Mouse (Mus musculus) forebrain, embryonic 13.5 days (tissue): ENCODE measurements at regions not wholly inside any gene's neighbourhood (a gene's known extent, or its start where the extent isn't known, plus 50 kb on each side); places are given as distances from the start of the nearest gene placed in this dataset. TPM values are rescaled to one million over a fixed set of nuclear protein-coding genes. Genes with fewer than 3 reads are reported as not detected.

Experiments
- ATAC-seq: fragments of 200-750 bp; cut with Nextera tagmentation; 2 replicates; pipeline ENCODE4 v1.8.0; 2017
- H3K27ac ChIP-seq: fragments of 300-500 bp; sonication (generic); 2 replicates; pipeline ENCODE4 v1.5.1; 2015; ENCODE audit warnings: inconsistent platforms, mild to moderate bottlenecking, moderate library complexity
- H3K27me3 ChIP-seq: fragments of 300-500 bp; sonication (generic); 2 replicates; pipeline ENCODE4 v1.6.1; 2015; ENCODE audit warnings: mild to moderate bottlenecking, inconsistent platforms
- H3K36me3 ChIP-seq: fragments of 300-500 bp; sonication (generic); 2 replicates; pipeline ENCODE4 v1.6.1; 2015; ENCODE audit warnings: mild to moderate bottlenecking, inconsistent platforms; ENCODE audit not compliant: poor library complexity, severe bottlenecking
- H3K4me1 ChIP-seq: fragments of 300-500 bp; sonication (generic); 2 replicates; pipeline ENCODE4 v1.6.1; 2015; ENCODE audit warnings: inconsistent platforms
- H3K4me2 ChIP-seq: fragments of 300-500 bp; sonication (generic); 2 replicates; pipeline ENCODE4 v1.6.1; 2015; ENCODE audit warnings: inconsistent platforms, mild to moderate bottlenecking, moderate library complexity
- H3K4me3 ChIP-seq: fragments of 300-500 bp; sonication (generic); 2 replicates; pipeline ENCODE4 v1.5.1; 2015; ENCODE audit warnings: mild to moderate bottlenecking, inconsistent platforms
- H3K9ac ChIP-seq: fragments of 300-500 bp; sonication (generic); 2 replicates; pipeline ENCODE4 v1.6.1; 2015; ENCODE audit warnings: mild to moderate bottlenecking, inconsistent platforms
- H3K9me3 ChIP-seq: fragments of 300-500 bp; sonication (generic); replicated peaks from 2 replicates; pipeline ENCODE4 v1.6.1; 2016; ENCODE audit warnings: inconsistent platforms
- WGBS: fragments of 180-500 bp; shearing (Covaris S2); methylation state at CpG from one replicate; pipeline ENCODE4 v1.1.7; 2015; 5-methylcytosine and 5-hydroxymethylcytosine counted together
- microRNA-seq: library from miRNA; unstranded; fragments of <30 nt; microRNA quantifications from one replicate; pipeline ENCODE4, GENCODE M21; 2016

DNA sequence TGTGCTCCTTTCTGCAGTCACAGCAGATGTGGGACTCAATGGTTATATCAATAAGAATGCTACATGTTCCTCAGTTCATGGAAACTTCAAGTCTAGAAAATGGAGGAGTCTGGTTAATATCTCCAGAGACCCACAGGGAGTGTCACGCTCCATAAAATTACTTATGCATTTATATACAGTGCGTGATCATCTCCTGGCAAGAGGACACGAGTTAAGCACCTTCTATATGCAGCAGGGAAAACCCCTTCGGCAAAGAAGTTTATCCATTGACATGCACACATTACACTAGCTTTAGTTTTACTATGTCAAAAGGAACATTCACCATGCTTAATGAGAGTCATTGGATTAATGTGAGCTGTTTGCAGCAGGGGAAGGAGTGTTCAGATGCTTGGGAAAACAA, 538.6 kb downstream of the Ppargc1a start:
- no peaks in the 10 kb centered on the region for H3K4me1 ChIP-seq
- H3K9me3 ChIP-seq = no peaks in the 10 kb centered on the region
- no peak for ATAC-seq
- no peak overlapping the region for H3K4me2 ChIP-seq
- no peak overlapping the region for H3K9ac ChIP-seq
- 80% methylated on average over 4 of the region's 4 CpGs for WGBS
- no peak overlapping the region for H3K4me3 ChIP-seq
- no peak overlapping the region for H3K27ac ChIP-seq
- no peaks in the 10 kb centered on the region for H3K27me3 ChIP-seq
- no peaks in the 10 kb centered on the region for H3K36me3 ChIP-seq

DNA sequence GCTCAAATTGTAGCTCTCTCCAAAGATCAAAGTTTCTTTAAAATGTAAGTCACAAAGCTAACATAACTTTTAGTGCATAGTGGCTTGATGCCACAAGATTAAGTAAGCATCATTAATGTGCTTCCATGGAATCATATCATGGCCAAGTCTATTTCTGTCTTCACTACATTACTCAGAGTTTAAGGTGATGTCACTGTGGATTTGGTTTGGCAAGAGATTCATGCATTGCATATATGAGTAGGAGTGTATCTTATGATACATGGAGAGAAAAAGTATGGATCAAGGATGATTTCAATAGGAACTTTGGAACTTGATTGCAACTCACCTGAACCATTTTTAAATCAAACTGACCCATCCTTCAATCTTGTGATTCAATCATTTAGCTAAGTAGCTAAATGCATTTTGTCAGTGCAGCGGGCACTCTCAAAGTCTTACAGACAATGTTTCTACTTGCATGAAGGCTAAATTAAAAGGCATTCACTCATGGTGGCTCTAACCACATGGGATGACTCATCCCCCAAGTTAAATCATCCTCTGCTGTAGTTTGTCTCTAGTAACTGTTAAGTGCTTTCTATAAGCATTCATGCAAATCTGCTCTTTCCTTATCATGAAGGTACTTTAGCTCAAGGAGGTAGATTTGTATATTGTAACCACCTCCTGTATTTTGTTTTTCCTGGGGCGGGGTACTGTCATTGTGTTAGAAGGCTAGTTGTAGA, 576.5 kb downstream of the Ppargc1a start:
- WGBS = 92% methylated on average over 2 of the region's 2 CpGs
- no peaks in the 10 kb centered on the region for H3K4me1 ChIP-seq
- no peaks in the 10 kb centered on the region for H3K36me3 ChIP-seq
- H3K4me2 ChIP-seq = no peak overlapping the region
- ATAC-seq = no peak
- H3K27ac ChIP-seq = no peak overlapping the region
- H3K9ac ChIP-seq = no peak overlapping the region
- H3K9me3 ChIP-seq = no peaks in the 10 kb centered on the region
- no peaks in the 10 kb centered on the region for H3K27me3 ChIP-seq
- H3K4me3 ChIP-seq = no peak overlapping the region

Small RNA genes lying in the stretch of these regions (microRNA-seq; reads per million reads assigned to microRNA genes)
- not detected for gene Gm44377
